Mouse (Mus musculus): Measurements from ENCODE around the gene Zfp229.

GRCm38 (mm10) chr17:21733529-21734031, 3.0 kb downstream of the Zfp229 start:
- no peak for TF ChIP-seq GATA1 (IDR thresholded peaks at IDR 0.05; ENCODE audit: borderline replicate concordance, low read length)
- no peak for TF ChIP-seq FLI1 (IDR thresholded peaks at IDR 0.05; ENCODE audit: low read length)
